Mouse (Mus musculus): ENCODE data around the gene Ift46.

GRCm38 (mm10) chr9:44745371-44745770 lies 22.3 kb upstream of the Ift46 start:
- TF ChIP-seq CTCF (IDR thresholded peaks at IDR 0.05; ENCODE audit: low read depth) (no peak), EP300 (IDR thresholded peaks at IDR 0.05; ENCODE audit: low read depth) (no peak)
